Mouse (Mus musculus) c-Kit-negative CD71-positive TER-119-positive erythroid progenitor cells, embryonic 14.5 days (primary cell): ENCODE measurements around the gene Mdh2.

Experiments
- DNase-seq: peaks from one replicate; pipeline ENCODE4 v3.0.0-alpha.2; 2013; ENCODE audit warnings: low read depth, low spot score

Gene Mdh2

DNA sequence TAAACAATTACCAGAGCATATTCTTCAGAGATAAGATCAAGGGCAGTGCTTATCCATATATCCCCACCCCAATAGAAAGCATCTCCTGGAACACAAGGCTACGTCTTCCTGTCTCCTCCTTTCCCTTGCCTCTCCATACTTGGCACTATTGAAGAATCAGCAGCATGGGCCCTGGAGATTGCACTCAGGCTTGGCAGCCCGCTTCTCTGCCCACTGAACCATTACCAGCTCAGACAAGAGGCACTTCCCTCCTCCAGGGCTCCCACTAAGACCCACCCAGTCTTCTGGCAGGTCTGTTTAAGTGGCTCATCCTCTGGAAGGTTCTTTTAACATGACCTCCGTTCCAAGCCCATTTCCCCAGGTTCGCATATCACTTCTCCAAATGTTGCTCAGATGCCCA lies 1.7 kb upstream of the Mdh2 start:
- DNase-seq, result no peak

DNA sequence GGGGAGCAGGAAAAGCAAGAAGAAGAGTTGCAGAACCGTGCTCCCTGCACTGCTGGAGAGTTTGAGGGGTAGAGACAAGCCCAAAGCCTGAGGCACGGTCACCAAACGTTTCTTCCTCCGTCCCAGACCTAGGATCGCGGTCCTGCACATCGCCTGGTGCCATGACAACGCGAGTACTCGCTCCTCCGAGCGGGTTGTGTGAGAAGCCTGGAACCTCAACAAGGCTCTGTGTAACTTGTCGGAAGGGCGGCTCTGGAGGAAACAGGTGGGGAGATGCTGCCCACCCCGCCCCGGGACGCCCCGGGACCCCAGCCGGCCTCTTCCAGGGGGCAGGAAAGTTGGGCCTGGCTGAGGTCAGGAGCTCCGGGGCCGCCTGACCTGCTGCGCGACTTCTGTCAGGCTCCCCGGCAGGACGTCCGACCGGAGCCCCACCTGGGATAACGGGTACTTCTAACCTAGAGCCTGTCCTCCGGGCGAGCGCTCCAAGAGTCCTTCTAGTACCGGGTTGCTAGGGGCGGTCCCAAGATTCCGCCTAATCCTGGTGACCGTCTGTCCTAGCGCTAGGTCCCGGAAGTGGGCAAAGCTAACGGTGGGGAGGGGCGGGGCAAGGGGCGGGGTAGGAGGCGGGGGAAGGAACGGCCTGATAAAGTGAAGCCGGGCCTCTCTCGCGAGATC lies 347 bp upstream of the Mdh2 start, which contains the start of gene Styxl1:
Gene Styxl1 (minus strand): TSS at position 590 of the 675 bp plus-strand sequence.
- peak; percentile 39 for DNase-seq

- DNase-seq, result no peak
These were observed 2.1 kb downstream of the Mdh2 start for GRCm38 (mm10) chr5:135780331-135780730.

DNA sequence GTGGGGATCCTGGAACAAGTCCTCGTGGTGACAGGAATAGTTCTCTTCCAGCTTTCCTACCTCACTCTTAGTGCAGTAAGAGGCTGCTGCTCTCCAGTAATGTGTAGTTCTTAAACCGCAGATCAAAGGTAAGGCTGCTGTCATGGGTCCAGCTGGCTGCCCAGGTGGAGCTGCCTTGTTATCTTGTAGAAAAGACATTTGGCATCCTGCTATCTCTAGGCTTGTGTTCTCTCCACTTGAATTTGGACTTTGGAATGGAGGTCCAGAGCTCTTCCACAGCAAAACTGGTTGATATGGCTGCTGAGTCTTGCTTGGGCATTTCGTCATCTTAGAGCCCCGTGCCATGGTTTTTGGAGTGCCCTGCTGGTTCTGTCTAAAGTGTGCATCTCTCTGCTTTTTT lies 4.6 kb downstream of the Mdh2 start:
- no peak for DNase-seq

GRCm38 (mm10) chr5:135793996-135794858 lies 15.9 kb downstream of the Mdh2 start:
- no peak for DNase-seq

DNA sequence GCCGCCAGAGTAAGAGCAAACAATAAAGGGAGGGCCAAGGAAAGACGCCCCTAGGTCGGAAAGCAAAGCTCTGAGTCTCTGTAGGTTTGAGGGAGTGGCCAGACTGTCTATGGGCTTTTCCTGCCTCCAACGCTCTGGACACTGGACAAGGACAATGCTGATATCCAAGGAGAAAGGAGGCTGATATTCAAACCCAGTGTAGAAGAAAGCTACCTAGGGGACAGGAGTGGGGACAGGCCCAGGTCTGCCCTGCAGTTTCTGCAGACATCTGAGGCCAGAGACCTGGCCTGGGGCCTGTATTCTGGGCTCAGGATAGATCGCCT lies 16.5 kb downstream of the Mdh2 start:
- DNase-seq, result no peak

DNA sequence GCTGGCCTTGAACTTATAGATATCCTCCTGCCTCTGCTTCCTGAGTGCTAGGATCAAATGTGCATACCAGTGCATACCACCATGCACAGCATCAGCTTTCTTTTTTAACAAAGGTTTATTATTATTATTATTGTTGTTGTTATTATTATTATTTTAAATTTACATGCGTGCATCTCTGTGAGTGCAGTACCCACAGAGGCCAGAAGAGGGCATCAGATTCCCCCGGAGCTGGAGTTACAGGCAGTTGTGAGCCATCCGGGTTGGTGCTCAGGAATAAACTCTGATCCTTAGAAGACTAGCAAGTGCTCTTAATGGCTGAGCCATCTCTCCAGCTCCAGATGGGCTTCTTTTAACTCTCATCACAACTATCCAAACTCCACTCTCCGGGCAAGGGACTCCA lies 21.5 kb downstream of the Mdh2 start:
- no peak for DNase-seq

- DNase-seq, result no peak
These were observed 22.6 kb downstream of the Mdh2 start for GRCm38 (mm10) chr5:135800927-135801326.

DNA sequence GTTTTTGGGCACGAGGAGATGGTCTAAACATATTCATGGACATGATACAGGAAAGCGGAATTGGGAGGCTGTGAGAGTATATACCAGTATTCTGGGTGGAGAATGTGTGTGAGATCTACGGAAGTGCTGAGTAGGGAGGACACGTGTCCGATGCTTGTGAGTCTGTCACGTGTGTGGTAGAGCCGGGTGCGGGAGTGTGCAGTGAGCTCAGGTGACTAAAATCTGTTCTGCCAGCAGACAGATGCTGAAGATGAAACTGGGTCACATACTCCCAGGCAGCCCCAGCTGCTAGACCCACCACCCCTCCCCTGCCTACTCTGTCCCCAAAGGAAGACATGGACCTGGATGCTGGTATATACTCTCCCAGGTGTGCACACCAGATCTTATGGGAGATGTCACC lies 24.4 kb downstream of the Mdh2 start:
- DNase-seq, result no peak

DNA sequence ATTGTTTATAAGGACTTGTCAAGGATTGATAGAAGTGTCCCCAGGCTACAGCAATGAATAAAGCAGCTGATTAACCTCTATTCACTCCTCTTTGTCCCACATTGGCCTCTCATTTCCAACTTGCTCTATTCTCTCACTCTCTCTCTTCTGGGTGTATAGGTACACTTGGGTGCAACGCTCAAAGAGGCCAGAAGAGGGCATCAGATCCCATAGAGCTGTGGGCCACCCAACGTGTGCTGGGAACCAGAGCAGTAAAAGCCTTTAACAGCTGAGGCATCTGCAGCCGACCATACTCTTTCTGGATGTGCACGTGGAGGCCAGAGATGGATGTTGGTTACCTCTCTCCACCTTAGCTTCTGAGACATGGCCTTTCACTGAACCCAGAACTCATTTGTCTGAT lies 24.9 kb downstream of the Mdh2 start:
- no peak for DNase-seq

DNA sequence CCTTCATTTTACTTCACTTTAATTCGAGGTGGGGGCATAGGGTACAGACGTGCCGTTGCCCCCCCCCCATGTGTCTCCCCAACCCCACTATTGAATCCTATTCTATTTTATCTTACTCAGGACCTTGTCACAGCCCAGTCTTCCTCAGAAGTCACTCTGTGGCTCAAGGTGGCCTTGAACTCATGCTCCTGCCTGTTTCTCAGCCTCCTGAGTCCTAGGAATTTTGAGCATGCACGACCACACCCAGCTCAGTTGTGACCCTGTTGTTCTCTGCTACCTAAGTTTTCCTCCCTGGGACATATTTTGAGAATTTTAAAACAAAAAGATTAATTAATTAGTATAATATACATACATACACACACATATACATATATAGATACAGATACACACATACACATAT lies 25.4 kb downstream of the Mdh2 start:
- DNase-seq, result no peak

- no peak for DNase-seq
These were observed 26.5 kb downstream of the Mdh2 start for GRCm38 (mm10) chr5:135804735-135805134.

- peak; percentile 42 for DNase-seq
These were observed 28.4 kb downstream of the Mdh2 start, which contains the start of gene Srrm3 for GRCm38 (mm10) chr5:135806555-135807262. Srrm3 (plus strand) TSS chr5:135806890.

GRCm38 (mm10) chr5:135807263-135807637 lies 29.0 kb downstream of the Mdh2 start:
- DNase-seq, result no peak

DNA sequence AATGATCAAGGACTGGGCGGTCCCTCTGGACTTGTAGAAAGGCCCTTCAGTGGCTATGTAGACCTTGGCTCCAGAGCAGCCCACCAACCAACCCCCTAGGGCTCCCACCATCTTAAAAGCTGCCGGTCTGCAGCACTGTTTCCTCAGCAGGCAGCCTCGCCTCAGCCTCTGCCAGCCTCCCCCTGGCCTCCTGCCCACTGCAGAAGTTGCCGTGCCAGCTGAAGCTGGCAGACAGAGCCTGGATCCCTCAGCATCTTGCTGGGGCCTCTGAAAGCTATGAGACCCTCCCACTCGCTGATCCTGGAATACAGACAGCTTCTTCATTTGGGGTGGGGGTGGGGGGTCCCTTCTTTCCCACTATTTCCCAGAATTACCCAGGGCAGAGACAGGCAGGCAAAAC lies 34.7 kb downstream of the Mdh2 start:
- DNase-seq, result no peak

GRCm38 (mm10) chr5:135818491-135818890 lies 40.2 kb downstream of the Mdh2 start:
- no peak for DNase-seq

- no peak for DNase-seq
These were observed 44.1 kb downstream of the Mdh2 start for GRCm38 (mm10) chr5:135822316-135822944.

DNA sequence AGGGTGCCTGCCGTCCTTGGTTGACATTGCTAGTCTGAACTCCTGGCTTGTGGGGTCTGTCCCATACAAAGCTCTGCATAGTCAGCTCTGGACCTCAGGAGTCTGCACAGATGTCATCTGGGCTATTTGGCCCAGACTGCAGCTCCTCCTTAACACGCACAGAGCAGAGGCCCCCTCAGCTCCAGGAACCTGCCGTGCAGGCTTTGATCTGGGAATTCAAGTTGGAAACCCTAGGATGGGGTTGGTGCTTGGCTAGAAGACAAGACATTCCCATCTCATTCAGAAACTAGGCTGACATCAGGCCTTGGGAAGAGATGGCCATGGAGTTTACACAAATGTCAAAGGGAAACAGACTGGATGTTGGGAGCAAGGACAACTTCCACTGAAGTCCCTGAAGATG lies 46.2 kb downstream of the Mdh2 start:
- no peak for DNase-seq

GRCm38 (mm10) chr5:135826225-135826624 lies 47.9 kb downstream of the Mdh2 start:
- no peak for DNase-seq

DNA sequence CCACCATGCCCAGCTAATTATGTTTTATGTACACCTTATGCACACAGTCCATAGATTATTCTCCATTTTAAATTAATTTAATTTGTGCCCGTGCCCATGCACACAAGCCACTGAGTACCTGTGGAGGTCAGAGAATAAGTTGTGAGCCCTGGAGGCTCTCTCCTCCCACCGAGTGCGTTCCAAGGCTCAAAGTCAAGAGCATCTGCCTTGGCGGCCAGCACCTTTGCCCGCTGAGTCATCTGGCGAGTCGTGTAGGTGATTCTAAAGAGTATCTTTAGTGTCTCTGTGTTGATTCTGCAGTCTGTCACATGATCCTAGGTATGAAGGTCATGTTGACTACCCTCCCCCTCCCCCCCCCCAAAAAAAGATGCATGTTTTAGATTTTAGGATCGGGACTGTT lies 51.1 kb downstream of the Mdh2 start:
- DNase-seq, result no peak

DNA sequence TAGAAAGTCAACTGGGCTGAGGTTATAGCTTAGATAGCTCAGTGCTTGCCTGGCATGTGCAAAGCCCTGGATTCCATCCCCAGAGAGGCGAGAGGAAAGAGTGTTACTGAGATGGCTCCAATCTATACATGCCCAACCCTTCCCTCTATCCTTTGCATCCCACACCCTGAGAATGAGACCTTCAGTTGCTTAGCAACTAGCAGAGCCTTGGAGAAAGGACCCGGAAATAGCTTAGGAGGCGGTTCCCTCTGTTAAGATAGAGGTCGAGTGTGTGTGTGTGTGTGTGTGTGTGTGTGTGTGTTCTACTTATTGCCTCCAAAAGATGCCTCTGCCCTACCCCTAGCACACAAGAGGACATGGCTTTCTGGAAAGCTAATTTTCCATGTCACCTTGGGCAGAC lies 54.4 kb downstream of the Mdh2 start:
- no peak for DNase-seq
